Mouse (Mus musculus): Measurements from ENCODE around the gene Calhm3. TPM values are rescaled to one million over a fixed set of nuclear protein-coding genes. Genes with fewer than 3 reads are reported as not detected.

The Calhm3 gene
- polyA plus RNA-seq, 1 experiment from 2014 or later = not detected

DNA sequence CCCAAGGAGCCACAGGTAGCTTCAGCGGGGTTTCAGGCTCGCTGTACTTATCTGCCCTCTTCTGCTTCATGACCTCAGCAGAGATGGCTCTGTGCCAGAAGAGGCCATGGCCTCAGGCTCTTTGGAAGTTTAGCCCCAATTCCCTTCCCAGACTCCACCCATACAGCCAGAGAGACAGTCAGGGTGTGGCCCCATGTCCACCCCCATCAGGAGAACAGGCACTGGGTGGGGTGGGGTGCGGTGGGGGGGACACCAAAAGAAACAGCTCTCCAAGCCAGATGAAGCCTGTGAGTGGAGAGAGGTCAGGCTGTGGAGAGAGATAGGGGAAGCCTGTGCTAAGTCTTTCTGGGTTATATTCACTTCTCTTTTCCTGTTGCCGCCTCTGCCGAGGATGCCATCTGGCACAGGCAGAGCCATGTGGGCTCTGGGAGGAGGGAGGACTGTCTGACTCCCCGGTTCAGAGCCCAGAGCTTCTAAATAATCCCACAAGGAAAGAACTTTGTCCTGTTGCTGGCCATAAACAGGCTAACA lies 20.4 kb downstream of the Calhm3 start:
- DNase-seq = peak; percentile 76
- peak overlapping the region; percentile 49 for H3K4me3 ChIP-seq (ENCODE audit: low read depth, low read length)
- peaks cover 11% of the 10 kb centered on the region; the same call in 1 of the 2 replicates for H3K4me1 ChIP-seq (ENCODE audit: insufficient read depth)
- H3K9me3 ChIP-seq (ENCODE audit: low read depth, low read length) = no peaks in the 10 kb centered on the region
- peak overlapping the region; percentile 69 for H3K9ac ChIP-seq
- peaks cover 23% of the 10 kb centered on the region for H3K36me3 ChIP-seq (ENCODE audit: insufficient read depth)
- no peaks in the 10 kb centered on the region for H3K27me3 ChIP-seq (ENCODE audit: insufficient read depth, low read length)
- H3K4me2 ChIP-seq = peak overlapping the region; percentile 70
- WGBS = 18% methylated on average over 6 of the region's 6 CpGs
- peak overlapping the region; percentile 91 for H3K27ac ChIP-seq (ENCODE audit: low read depth)
- no peak for TF ChIP-seq CTCF (IDR thresholded peaks at IDR 0.05; ENCODE audit: low read depth)
- peak; percentile 39; the same call in 1 of the 2 replicates for ATAC-seq (ENCODE audit: insufficient read depth)

DNA sequence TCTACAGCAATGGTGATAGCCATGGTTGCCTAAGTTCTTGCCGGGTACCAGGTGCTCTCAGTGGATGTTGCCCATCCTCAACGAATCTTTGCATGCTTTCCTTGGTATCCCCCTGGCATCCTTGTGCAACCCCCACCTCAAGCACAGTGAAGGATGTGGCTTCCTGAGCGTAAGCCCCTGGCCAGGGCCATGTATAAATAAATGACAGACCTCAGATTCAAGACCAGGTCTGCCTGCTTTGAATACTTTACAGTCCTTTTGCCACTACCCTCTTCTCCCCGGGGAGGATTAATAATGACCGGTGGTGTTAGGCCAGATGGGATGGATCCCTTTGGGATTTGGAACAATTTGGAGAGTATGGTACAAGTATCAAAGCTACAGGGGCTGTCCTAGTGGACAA lies 21.4 kb downstream of the Calhm3 start:
- Histone ChIP-seq H3K4me1 (ENCODE audit: insufficient read depth) (peaks cover 11% of the 10 kb centered on the region; the same call in 1 of the 2 replicates), H3K4me3 (ENCODE audit: low read depth, low read length) (no peak overlapping the region), H3K9ac (no peak overlapping the region), H3K9me3 (ENCODE audit: low read depth, low read length) (no peaks in the 10 kb centered on the region), H3K4me2 (peak overlapping the region; percentile 70; the same call in 1 of the 2 replicates), H3K27me3 (ENCODE audit: insufficient read depth, low read length) (no peaks in the 10 kb centered on the region), H3K27ac (ENCODE audit: low read depth) (no peak overlapping the region), H3K36me3 (ENCODE audit: insufficient read depth) (peaks cover 32% of the 10 kb centered on the region)
- no peak for ATAC-seq (ENCODE audit: insufficient read depth)
- WGBS = 89% methylated on average over 5 of the region's 5 CpGs
- DNase-seq = no peak
- no peak for TF ChIP-seq CTCF (IDR thresholded peaks at IDR 0.05; ENCODE audit: low read depth)

DNA sequence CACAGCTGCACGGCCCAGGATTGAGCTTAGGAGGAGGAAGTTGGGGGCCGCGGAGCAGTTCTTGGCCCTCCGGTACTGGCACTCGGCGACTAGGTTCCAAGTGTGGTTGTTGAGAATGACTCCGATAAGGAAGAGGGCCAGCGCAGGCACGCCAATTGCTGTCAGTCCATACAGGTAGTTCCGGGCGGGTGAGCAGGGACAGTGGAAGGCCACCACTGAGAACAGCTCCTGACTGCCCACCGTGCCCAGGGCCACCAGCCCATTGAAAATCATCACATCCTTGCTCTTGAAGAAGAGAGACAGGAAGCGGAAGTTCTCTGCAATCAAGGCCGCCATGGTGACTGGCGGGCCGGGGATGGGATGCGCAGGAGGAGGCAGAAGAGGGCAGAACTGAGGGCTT lies 22.0 kb downstream of the Calhm3 start:
- Histone ChIP-seq H3K4me3 (ENCODE audit: low read depth, low read length) (no peak overlapping the region), H3K27me3 (ENCODE audit: insufficient read depth, low read length) (no peaks in the 10 kb centered on the region), H3K36me3 (ENCODE audit: insufficient read depth) (peaks cover 38% of the 10 kb centered on the region), H3K4me2 (no peak overlapping the region), H3K27ac (ENCODE audit: low read depth) (no peak overlapping the region), H3K4me1 (ENCODE audit: insufficient read depth) (peaks cover 11% of the 10 kb centered on the region; the same call in 1 of the 2 replicates), H3K9me3 (ENCODE audit: low read depth, low read length) (no peaks in the 10 kb centered on the region), H3K9ac (no peak overlapping the region)
- 84% methylated on average over 17 of the region's 17 CpGs for WGBS
- DNase-seq (no peak), ATAC-seq (ENCODE audit: insufficient read depth) (no peak)
- no peak for TF ChIP-seq CTCF (IDR thresholded peaks at IDR 0.05; ENCODE audit: low read depth)

DNA sequence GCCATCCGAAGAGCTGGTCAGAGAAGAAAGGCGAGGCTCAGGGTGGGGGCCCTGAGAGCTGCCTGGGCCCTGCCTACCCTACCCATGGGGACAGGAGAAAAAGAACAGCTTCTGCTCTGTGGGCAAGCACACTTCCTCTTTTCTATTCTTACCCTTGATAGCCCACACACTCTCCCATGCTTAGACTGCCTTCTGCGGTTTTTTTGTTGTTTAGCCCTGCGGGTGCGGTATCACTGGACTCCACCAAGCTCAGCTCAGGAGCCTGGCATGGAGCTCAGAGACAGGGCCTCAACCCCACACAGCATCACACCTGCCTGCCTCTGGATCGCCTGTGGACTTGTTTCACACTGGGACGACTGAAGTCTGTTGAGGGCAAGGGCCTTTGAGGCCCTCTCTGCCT lies 24.4 kb downstream of the Calhm3 start:
- Histone ChIP-seq H3K9ac (no peak overlapping the region), H3K4me3 (ENCODE audit: low read depth, low read length) (no peak overlapping the region), H3K4me2 (no peak overlapping the region), H3K4me1 (ENCODE audit: insufficient read depth) (peaks cover 7% of the 10 kb centered on the region; the same call in 1 of the 2 replicates), H3K27ac (ENCODE audit: low read depth) (no peak overlapping the region), H3K36me3 (ENCODE audit: insufficient read depth) (peaks cover 62% of the 10 kb centered on the region), H3K27me3 (ENCODE audit: insufficient read depth, low read length) (no peaks in the 10 kb centered on the region), H3K9me3 (ENCODE audit: low read depth, low read length) (no peaks in the 10 kb centered on the region)
- TF ChIP-seq CTCF (IDR thresholded peaks at IDR 0.05; ENCODE audit: low read depth) = no peak
- no peak for DNase-seq
- no peak for ATAC-seq (ENCODE audit: insufficient read depth)
- WGBS = 84% methylated on average over 7 of the region's 7 CpGs

DNA sequence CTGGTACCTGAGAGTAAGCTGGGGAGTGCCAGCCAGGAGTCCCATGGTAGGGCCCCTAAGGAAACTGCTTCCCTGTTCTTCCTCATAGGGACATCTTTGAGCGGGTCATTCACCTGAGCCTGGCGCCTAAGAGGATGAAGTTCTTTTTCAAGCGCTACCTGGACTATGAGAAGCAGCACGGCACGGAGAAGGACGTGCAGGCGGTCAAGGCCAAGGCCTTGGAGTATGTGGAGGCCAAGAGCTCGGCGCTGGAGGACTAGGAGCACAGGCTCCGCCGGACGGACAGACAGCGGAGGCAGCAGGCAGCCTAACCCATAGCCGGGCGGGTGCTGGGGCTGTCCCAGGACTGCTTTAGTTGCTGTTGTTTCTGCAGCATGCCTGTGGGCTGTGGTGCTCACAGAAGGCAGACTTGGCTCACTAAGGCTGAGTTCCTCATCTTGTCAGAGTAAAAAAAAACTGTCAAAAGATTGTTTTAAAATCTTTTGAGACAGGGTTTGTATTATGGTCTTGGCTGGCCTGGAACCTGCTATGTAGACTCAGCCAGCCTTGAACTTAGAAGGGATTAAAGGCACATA lies 26.9 kb downstream of the Calhm3 start:
- peaks cover 88% of the 10 kb centered on the region for H3K36me3 ChIP-seq (ENCODE audit: insufficient read depth)
- DNase-seq = no peak
- no peak for ATAC-seq (ENCODE audit: insufficient read depth)

DNA sequence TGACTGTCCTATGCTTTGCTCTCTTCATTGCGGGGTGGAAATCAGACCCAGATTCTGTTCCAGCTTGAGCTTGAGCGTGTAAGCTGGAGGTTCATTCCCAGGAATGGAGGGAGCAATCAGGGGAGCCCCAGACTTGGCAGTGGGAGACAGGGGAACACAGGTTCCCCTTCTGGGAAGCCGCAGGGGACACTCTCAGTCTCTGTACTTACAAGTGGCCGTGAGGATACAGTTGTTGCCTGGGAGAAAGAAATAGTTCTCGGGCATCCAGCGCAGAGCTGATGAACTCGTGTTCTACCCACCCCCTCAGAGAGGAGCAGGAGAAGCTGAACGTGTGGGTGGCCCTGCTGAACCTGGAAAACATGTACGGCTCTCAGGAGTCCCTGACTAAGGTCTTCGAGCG lies 28.7 kb downstream of the Calhm3 start:
- H3K27me3 ChIP-seq (ENCODE audit: insufficient read depth, low read length) = no peaks in the 10 kb centered on the region
- no peak overlapping the region for H3K9ac ChIP-seq
- no peak overlapping the region for H3K27ac ChIP-seq (ENCODE audit: low read depth)
- no peak for DNase-seq
- WGBS = 90% methylated on average over 11 of the region's 11 CpGs
- no peak overlapping the region for H3K4me3 ChIP-seq (ENCODE audit: low read depth, low read length)
- no peak overlapping the region for H3K4me2 ChIP-seq
- TF ChIP-seq CTCF (IDR thresholded peaks at IDR 0.05; ENCODE audit: low read depth) = no peak
- no peak for ATAC-seq (ENCODE audit: insufficient read depth)
- no peaks in the 10 kb centered on the region for H3K9me3 ChIP-seq (ENCODE audit: low read depth, low read length)
- no peaks in the 10 kb centered on the region for H3K4me1 ChIP-seq (ENCODE audit: insufficient read depth)
- peaks cover 98% of the 10 kb centered on the region for H3K36me3 ChIP-seq (ENCODE audit: insufficient read depth)

More for the DNA sequence above, 26.9 kb downstream of the Calhm3 start:
- Histone ChIP-seq H3K9me3 (ENCODE audit: low read depth, low read length) (no peaks in the 10 kb centered on the region), H3K27me3 (ENCODE audit: insufficient read depth, low read length) (no peaks in the 10 kb centered on the region), H3K9ac (no peak overlapping the region), H3K4me2 (no peak overlapping the region), H3K4me3 (ENCODE audit: low read depth, low read length) (no peak overlapping the region), H3K27ac (ENCODE audit: low read depth) (no peak overlapping the region), H3K4me1 (ENCODE audit: insufficient read depth) (no peaks in the 10 kb centered on the region)
- no peak for TF ChIP-seq CTCF (IDR thresholded peaks at IDR 0.05; ENCODE audit: low read depth)
- 92% methylated on average over 15 of the region's 15 CpGs for WGBS

DNA sequence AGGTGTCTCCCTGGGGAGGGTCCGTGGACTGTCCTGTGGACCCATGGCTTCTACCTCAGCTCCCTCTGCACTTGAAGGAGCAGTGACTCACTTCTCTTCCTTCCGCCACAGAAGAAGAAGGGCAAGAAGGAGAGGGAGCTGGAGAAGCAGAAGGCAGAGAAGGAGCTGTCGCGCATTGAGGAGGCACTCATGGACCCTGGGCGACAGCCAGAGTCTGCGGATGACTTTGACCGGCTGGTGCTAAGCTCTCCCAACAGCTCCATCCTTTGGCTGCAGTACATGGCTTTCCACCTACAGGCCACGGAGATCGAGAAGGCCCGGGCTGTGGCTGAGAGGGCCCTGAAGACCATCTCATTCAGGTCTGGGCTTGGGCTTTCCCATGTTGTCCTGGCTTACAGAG lies 29.4 kb downstream of the Calhm3 start:
- peaks cover 95% of the 10 kb centered on the region for H3K36me3 ChIP-seq (ENCODE audit: insufficient read depth)
- no peaks in the 10 kb centered on the region for H3K27me3 ChIP-seq (ENCODE audit: insufficient read depth, low read length)
- H3K9me3 ChIP-seq (ENCODE audit: low read depth, low read length) = no peaks in the 10 kb centered on the region
- no peaks in the 10 kb centered on the region for H3K4me1 ChIP-seq (ENCODE audit: insufficient read depth)
- no peak for DNase-seq
- WGBS = 97% methylated on average over 10 of the region's 10 CpGs
- no peak overlapping the region for H3K9ac ChIP-seq
- H3K27ac ChIP-seq (ENCODE audit: low read depth) = no peak overlapping the region
- no peak overlapping the region for H3K4me3 ChIP-seq (ENCODE audit: low read depth, low read length)
- H3K4me2 ChIP-seq = no peak overlapping the region
- no peak for TF ChIP-seq CTCF (IDR thresholded peaks at IDR 0.05; ENCODE audit: low read depth)
- no peak for ATAC-seq (ENCODE audit: insufficient read depth)

All from lung, embryonic 14.5 days (tissue).